Mouse (Mus musculus) hindbrain, embryonic 12.5 days (tissue): ENCODE results near the gene Syne2. TPM values are rescaled to one million over a fixed set of nuclear protein-coding genes. Genes with fewer than 3 reads are reported as not detected.

Experiments used
- microRNA-seq: library from miRNA; unstranded; fragments of <30 nt; microRNA quantifications from one replicate; pipeline ENCODE4, GENCODE M21; 2017
- polyA plus RNA-seq: library from polyadenylated mRNA; unstranded; fragments of >200 nt; fragmentation: Nextera tagmentation; extraction: Ambion mirVana; gene quantifications from 2 replicates; pipeline ENCODE4 v1.2.1, GENCODE M21; 2016

The Syne2 gene
- polyA plus RNA-seq, 1 experiment from 2014 or later: 92.8 TPM

Small RNA genes within 50 kb of the gene (microRNA-seq; reads per million reads assigned to microRNA genes)
- gene Mir5101: 8.1 reads per million, percentile 18 among the genes with 10 or more reads in this experiment

Other genes starting within 250 kb of the Syne2 start
- 23.2 and 26.4 TPM in 2 replicates for gene Ppp2r5e, start 221.9 kb upstream of the Syne2 start, polyA plus RNA-seq
- gene Wdr89, start 148.6 kb upstream of the Syne2 start, polyA plus RNA-seq: 8.0 and 9.0 TPM in 2 replicates
- 11.7 and 13.4 TPM in 2 replicates for gene Sgpp1, start 82.4 kb upstream of the Syne2 start, polyA plus RNA-seq